In the genomic region with DNA sequence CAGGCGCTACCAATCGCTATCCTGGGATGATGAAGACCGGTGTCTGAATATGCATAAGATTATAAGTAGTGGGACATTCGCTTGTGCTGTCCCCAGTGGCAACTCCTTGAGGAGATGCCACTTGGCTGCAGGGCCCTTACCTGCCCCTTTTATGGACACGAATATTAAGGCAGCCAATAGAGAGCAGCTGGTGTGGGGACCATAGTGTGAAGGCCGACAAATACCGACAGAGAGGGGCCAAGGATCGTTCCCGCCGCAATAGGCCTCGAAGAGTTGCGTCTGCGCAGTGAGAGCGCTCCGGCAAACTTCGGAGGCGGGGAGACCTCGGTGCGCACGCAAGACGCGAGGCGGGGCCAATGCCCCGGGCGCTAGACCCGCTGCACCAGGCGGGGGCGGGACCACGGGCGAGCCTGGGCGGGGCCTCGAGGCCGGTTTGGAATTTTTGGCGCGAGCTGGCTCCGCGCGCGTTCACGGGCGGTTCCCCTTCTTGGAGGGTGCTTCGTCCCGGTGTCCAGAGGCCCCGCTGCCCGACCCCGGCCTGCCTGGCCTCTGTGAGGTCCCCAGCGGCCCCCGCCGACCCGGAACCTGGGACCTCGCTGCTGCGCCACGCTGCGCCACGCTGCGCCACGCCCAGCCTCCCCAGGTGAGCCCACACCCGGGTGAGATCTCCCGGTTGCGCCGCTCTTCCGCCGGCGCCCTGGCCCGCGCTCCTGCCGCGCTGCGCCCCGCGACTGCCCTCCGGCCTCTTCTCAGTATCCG, we compare ENCODE assay signal across 8 mouse cellular contexts. TPM values are rescaled to one million over a fixed set of nuclear protein-coding genes. Genes with fewer than 3 reads are reported as not detected.
A peak's percentile ranks its signal among the peaks of the same experiment; 100 is the strongest.
DNase-seq lines count a peak whose midpoint lies in the region; ATAC-seq lines count a peak whose summit lies in the region.

Pkmyt1 (plus strand) TSS at position 338 of the 759 bp plus-strand sequence.

- peak within 1 kb of the TSS; percentile 91 for H3K4me2 ChIP-seq in hindbrain, embryonic 13.5 days

- DNase-seq in NIH3T3 (ENCODE audit: low read depth): peak; percentile 98
- DNase-seq in cerebellum, postnatal 10 days: peak; percentile 98
- DNase-seq in frontal cortex, postnatal 14 days (ENCODE audit: low spot score in 2 of 2): peak; percentile 84 to 89
- peak; percentile 85 to 88 for DNase-seq in layer of hippocampus, postnatal 25 days (ENCODE audit: extremely low spot score in 1 of 2, low spot score in 1 of 2)
- DNase-seq in lung, postnatal 25 days (ENCODE audit: low spot score): peak; percentile 95
- DNase-seq in retina, embryonic 14.5 days (ENCODE audit: low spot score): peak; percentile 96
- peak; percentile 98 for DNase-seq in thymus, postnatal 4 days

- H3K27ac ChIP-seq in hindbrain, embryonic 13.5 days: peak within 1 kb of the TSS; percentile 75

- H3K4me3 ChIP-seq in hindbrain, embryonic 13.5 days: peak within 1 kb of the TSS; percentile 78

- 2% methylated on average over 57 of the region's 73 CpGs for WGBS in hindbrain, embryonic 13.5 days

- peaks cover 16% of the 10 kb centered on the region for H3K4me1 ChIP-seq in hindbrain, embryonic 13.5 days (replicated peaks)

- H3K9me3 ChIP-seq in hindbrain, embryonic 13.5 days: no peaks in the 10 kb centered on the region

- H3K36me3 ChIP-seq in hindbrain, embryonic 13.5 days: no peaks in the 10 kb centered on the region

- ATAC-seq in hindbrain, embryonic 13.5 days (ENCODE audit: low FRiP score): peak; percentile 94

- H3K27me3 ChIP-seq in hindbrain, embryonic 13.5 days: 0 out of 2 replicates have a peak, but pooled peaks cover 5% of the 10 kb centered on the region

- H3K9ac ChIP-seq in hindbrain, embryonic 13.5 days: peak within 1 kb of the TSS; percentile 79

RNA-seq across cellular contexts. Expression of gene Pkmyt1, which starts in this region (rescaled TPM):
- 18.0 and 18.8 TPM in 2 replicates for polyA plus RNA-seq in hindbrain, embryonic 13.5 days (2015; fragmentation: Nextera tagmentation; extraction: Ambion mirVana)
- total RNA-seq in layer of hippocampus, postnatal 25 days (2021): 1 to 10 TPM; 2.7 to 3.7 TPM

Comparison
In these comparisons a context has a peak if more than half of its experiments do, and no peak if none do; other contexts are left out.
1. Peak in every context shown above with its lines: DNase-seq, ATAC-seq, H3K4me3 ChIP-seq and H3K27ac ChIP-seq.